ENCODE assay signal across 25 mouse cellular contexts in genomic region chr17:24127592-24127991, GRCm38 (mm10).
"Had no signal": no experiment of that assay in that cellular context is flagged by ENCODE, and none has a peak within 500 bp of the region (broad histone marks: within the 10 kb centered on the region; RNA-seq: fewer than 3 reads in every experiment).

No protein-coding gene starts in this region.

- H3K36me3 ChIP-seq: heart, embryonic 10.5 days; heart, embryonic 12.5 days; hindbrain, embryonic 10.5 days; hindbrain, embryonic 12.5 days; intestine, embryonic 15.5 days; limb, embryonic 13.5 days; limb, embryonic 15.5 days had no signal

- H3K27ac ChIP-seq: gastrocnemius, adult 2 months; heart, embryonic 10.5 days; hindbrain, embryonic 10.5 days; hindbrain, embryonic 12.5 days; hindbrain, embryonic 14.5 days; intestine, embryonic 15.5 days; limb, embryonic 13.5 days; limb, embryonic 15.5 days; liver, embryonic 12.5 days; liver, embryonic 14.5 days had no signal

- H3K9me3 ChIP-seq: heart, embryonic 10.5 days; heart, embryonic 12.5 days; hindbrain, embryonic 10.5 days; hindbrain, embryonic 12.5 days; intestine, embryonic 15.5 days; limb, embryonic 13.5 days; limb, embryonic 15.5 days; liver, embryonic 12.5 days had no signal

- H3K4me3 ChIP-seq: gastrocnemius, adult 2 months; heart, embryonic 10.5 days; heart, embryonic 12.5 days; hindbrain, embryonic 10.5 days; hindbrain, embryonic 12.5 days; intestine, embryonic 15.5 days; limb, embryonic 13.5 days; limb, embryonic 15.5 days; liver, embryonic 12.5 days had no signal

- ATAC-seq: hindbrain, embryonic 16.5 days; intestine, embryonic 15.5 days; intestine, postnatal 0 days; liver, embryonic 12.5 days had no signal

- H3K27me3 ChIP-seq: heart, embryonic 12.5 days; hindbrain, embryonic 12.5 days; intestine, embryonic 15.5 days; limb, embryonic 13.5 days; limb, embryonic 15.5 days; liver, embryonic 12.5 days had no signal

- DNase-seq: gastrocnemius, adult 2 months; gastrocnemius, postnatal 10 days; gastrocnemius, postnatal 25 days; heart, adult 18-20 months; heart, postnatal 10 days; heart, postnatal 4 days; kidney, adult 18-20 months; kidney, adult 8-10 months; kidney, postnatal 10 days; kidney, postnatal 25 days; kidney, postnatal 4 days; layer of hippocampus, adult 9-11 months; layer of hippocampus, postnatal 36 days had no signal

- H3K4me1 ChIP-seq: heart, embryonic 10.5 days; hindbrain, embryonic 10.5 days; intestine, embryonic 15.5 days; limb, embryonic 15.5 days had no signal

- H3K4me2 ChIP-seq: heart, embryonic 12.5 days; hindbrain, embryonic 12.5 days; hindbrain, embryonic 14.5 days; intestine, embryonic 15.5 days; limb, embryonic 13.5 days; limb, embryonic 15.5 days; liver, embryonic 12.5 days had no signal

- H3K9ac ChIP-seq: heart, embryonic 12.5 days; hindbrain, embryonic 12.5 days; hindbrain, embryonic 14.5 days; intestine, embryonic 15.5 days; limb, embryonic 13.5 days; limb, embryonic 15.5 days; liver, embryonic 12.5 days; liver, embryonic 14.5 days had no signal
